ENCODE assay signal across 9 mouse cellular contexts in the genomic region with DNA sequence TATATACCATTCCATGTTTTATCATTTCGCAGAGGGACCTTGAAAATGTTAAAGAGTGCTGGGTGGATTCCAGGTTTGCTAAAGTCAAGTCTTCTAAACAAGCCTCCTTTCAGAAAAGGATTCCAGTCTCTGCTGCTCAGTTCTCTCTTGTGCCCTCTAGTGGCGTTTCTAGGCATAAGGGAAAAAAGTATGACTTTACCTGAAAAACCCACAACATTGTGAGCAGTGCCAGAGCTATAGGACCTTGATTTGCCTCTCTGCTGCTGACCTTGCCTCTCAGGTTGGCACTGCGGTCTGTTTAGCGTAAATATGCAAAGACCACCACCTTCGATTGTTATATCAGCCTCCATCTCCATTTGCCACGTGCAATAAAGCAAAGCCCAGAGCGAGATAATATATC. TPM values are rescaled to one million over a fixed set of nuclear protein-coding genes. Genes with fewer than 3 reads are reported as not detected.
DNase-seq lines count a peak whose midpoint lies in the region; ATAC-seq and TF ChIP-seq lines count a peak whose summit lies in the region.
"Had no signal": no experiment of that assay in that cellular context is flagged by ENCODE, and none has a peak within 500 bp of the region (broad histone marks: within the 10 kb centered on the region; RNA-seq: fewer than 3 reads in every experiment).

No protein-coding gene starts in this region.

- peaks cover 2% of the 10 kb centered on the region for H3K4me1 ChIP-seq in cortical plate, adult 2 months (ENCODE audit: control insufficient read depth, insufficient read depth, low read length)
- H3K4me1 ChIP-seq in lung, adult 2 months (ENCODE audit: control insufficient read depth, insufficient read depth, low read length) = no peaks in the 10 kb centered on the region
- no peaks in the 10 kb centered on the region for H3K4me1 ChIP-seq in midbrain, embryonic 15.5 days
- H3K4me1 ChIP-seq: limb, embryonic 12.5 days had no signal

- peak; percentile 29 for DNase-seq in kidney, adult 18-20 months
- no peak for DNase-seq in kidney, adult 11 months
- peak; percentile 60 for DNase-seq in ES-CJ7 (ENCODE audit: low read depth, low spot score)
- no peak for DNase-seq in lung, adult 2 months
- no peak for DNase-seq in frontal cortex, postnatal 25 days (ENCODE audit: low spot score in 2 of 2)

- WGBS in lung, adult 2 months = 70% methylated on average over 7 of the region's 7 CpGs
- 61% methylated on average over 7 of the region's 7 CpGs for WGBS in midbrain, embryonic 15.5 days

- no peak overlapping the region for H3K4me2 ChIP-seq in midbrain, embryonic 15.5 days
- H3K4me2 ChIP-seq: limb, embryonic 12.5 days had no signal

- no peak for TF ChIP-seq POLR2A in cortical plate, adult 2 months (IDR thresholded peaks at IDR 0.05; ENCODE audit: extremely low read depth, insufficient read depth, low read length)
- no peak for TF ChIP-seq POLR2A in lung, adult 2 months (IDR thresholded peaks at IDR 0.05; ENCODE audit: borderline replicate concordance, extremely low read depth, low read depth, low read length)

- no peaks in the 10 kb centered on the region for H3K9me3 ChIP-seq in midbrain, embryonic 15.5 days
- H3K9me3 ChIP-seq: limb, embryonic 12.5 days had no signal

- ATAC-seq in midbrain, embryonic 15.5 days (replicated peaks) = no peak
- no peak for ATAC-seq in inflammation-experienced regulatory T-cells, adult 6 months

- H3K4me3 ChIP-seq in cortical plate, adult 2 months (ENCODE audit: insufficient read depth, low read length) = no peak overlapping the region
- no peak overlapping the region for H3K4me3 ChIP-seq in lung, adult 2 months (replicated peaks; ENCODE audit: extremely low read depth, low read depth, low read length)
- H3K4me3 ChIP-seq in midbrain, embryonic 15.5 days = no peak overlapping the region
- H3K4me3 ChIP-seq: limb, embryonic 12.5 days had no signal

- no peaks in the 10 kb centered on the region for H3K36me3 ChIP-seq in midbrain, embryonic 15.5 days (replicated peaks)
- H3K36me3 ChIP-seq: limb, embryonic 12.5 days had no signal

- no peak overlapping the region for H3K27ac ChIP-seq in cortical plate, adult 2 months (ENCODE audit: insufficient read depth, low read length)
- no peak overlapping the region for H3K27ac ChIP-seq in midbrain, embryonic 15.5 days
- H3K27ac ChIP-seq: limb, embryonic 12.5 days had no signal

- no peak overlapping the region for H3K9ac ChIP-seq in midbrain, embryonic 15.5 days
- H3K9ac ChIP-seq: limb, embryonic 12.5 days had no signal

- 0 out of 2 replicates have a peak, but pooled peaks have one; percentile 36 for TF ChIP-seq CTCF in cortical plate, adult 2 months (IDR thresholded peaks at IDR 0.05; ENCODE audit: extremely low read depth, insufficient read depth, low read length)
- peak; percentile 25; the same call in 1 of the 2 replicates for TF ChIP-seq CTCF in lung, adult 2 months (IDR thresholded peaks at IDR 0.05; ENCODE audit: insufficient read depth, low read length)

- H3K27me3 ChIP-seq in midbrain, embryonic 15.5 days (replicated peaks) = no peaks in the 10 kb centered on the region
- H3K27me3 ChIP-seq: limb, embryonic 12.5 days had no signal

RNA-seq across cellular contexts. Expression of a gene that starts 13.9 kb away (rescaled TPM):
- 4.6 and 4.7 TPM in 2 replicates for polyA plus RNA-seq in cortical plate, adult 2 months (2012; rRNA removed)
- polyA plus RNA-seq in lung, adult 2 months (2012; rRNA removed) = 7.3 and 9.9 TPM in 2 replicates
- 17.7 and 20.9 TPM in 2 replicates for polyA plus RNA-seq in midbrain, embryonic 15.5 days (2015; fragmentation: Nextera tagmentation; extraction: Ambion mirVana)
- not detected for polyA plus RNA-seq in inflammation-experienced regulatory T-cells, adult 6 months (2017; shearing (Covaris generic))

RNA-seq across cellular contexts. Expression of a gene that starts 47.8 kb away (rescaled TPM):
- polyA plus RNA-seq in cortical plate, adult 2 months (2012; rRNA removed) = 1.9 and 2.1 TPM in 2 replicates
- 0.53 and 1.0 TPM in 2 replicates for polyA plus RNA-seq in lung, adult 2 months (2012; rRNA removed)
- polyA plus RNA-seq in midbrain, embryonic 15.5 days (2015; fragmentation: Nextera tagmentation; extraction: Ambion mirVana) = 1.3 and 1.6 TPM in 2 replicates
- polyA plus RNA-seq in inflammation-experienced regulatory T-cells, adult 6 months (2017; shearing (Covaris generic)) = not detected

Comparison
In these comparisons a context has a peak if more than half of its experiments do, and no peak if none do; other contexts are left out.
1. DNase-seq: peak in kidney, adult 18-20 months (single experiment) and ES-CJ7 (single experiment); none in kidney, adult 11 months (single experiment), lung, adult 2 months (single experiment) and frontal cortex, postnatal 25 days (0 of 2).